Mouse (Mus musculus) central nervous system, embryonic 14 days (tissue): ENCODE results near the gene Mrps9. TPM values are rescaled to one million over a fixed set of nuclear protein-coding genes. Genes with fewer than 3 reads are reported as not detected.

ENCODE experiments used
- polyA plus RNA-seq: library from polyadenylated mRNA; depleted of rRNA; stranded (reverse); fragments of >200 nt; gene quantifications from 2 replicates; pipeline ENCODE4 v1.2.3, GENCODE M21; 2012; rRNA removed

Gene Mrps9
- polyA plus RNA-seq: 47.6 and 49.3 TPM in 2 replicates

GRCm38 (mm10) chr1:42850663-42851397, at the start of gene Mrps9:
Gene Mrps9, plus strand, starts transcription at chr1:42851233.

GRCm38 (mm10) chr1:42952734-42953481, 101.9 kb downstream of the Mrps9 start, which contains the start of gene Gpr45:
Gene Gpr45, plus strand, starts transcription at chr1:42952872.

Other genes starting within 250 kb of the Mrps9 start
- gene Pou3f3, start 155.5 kb upstream of the Mrps9 start, polyA plus RNA-seq: 54.0 and 71.9 TPM in 2 replicates
- gene Gpr45, start 101.6 kb downstream of the Mrps9 start, polyA plus RNA-seq: 14.1 and 18.9 TPM in 2 replicates
- gene Tgfbrap1, start 247.4 kb downstream of the Mrps9 start, polyA plus RNA-seq: 32.0 TPM in 2 replicates
- 27.6 and 31.2 TPM in 2 replicates for gene AI597479, start 247.5 kb downstream of the Mrps9 start, polyA plus RNA-seq